Mouse (Mus musculus) kidney, adult 2 months (tissue): ENCODE results near the gene Psme3.

ENCODE experiments used
- CTCF ChIP-seq: fragments of 200-500 bp; conservative IDR thresholded peaks from 2 replicates; pipeline ENCODE4 v1.5.1; 2011; ENCODE audit warnings: low read depth, mild to moderate bottlenecking, control low read depth, low read length, moderate library complexity, mixed read lengths; ENCODE audit not compliant: insufficient read depth, insufficient read length
- POLR2A ChIP-seq: fragments of 200-500 bp; IDR thresholded peaks from one replicate; pipeline ENCODE4 v1.6.1; 2011; ENCODE audit warnings: low read depth, low read length, control low read depth

- TF ChIP-seq CTCF: no peak
- no peak for TF ChIP-seq POLR2A
These were observed 8.3 kb upstream of the Psme3 start for GRCm38 (mm10) chr11:101307744-101308143.
